Mouse (Mus musculus) MEL (cell line): ENCODE results near the gene Foxi3. TPM values are rescaled to one million over a fixed set of nuclear protein-coding genes. Genes with fewer than 3 reads are reported as not detected.

Experiments
- DNase-seq: peaks from one replicate; pipeline ENCODE4 v3.0.0; 2011; ENCODE audit warnings: low read depth, low spot score
- H3K27ac ChIP-seq: 2 replicates; pipeline ENCODE4 v1.5.1; 2012; ENCODE audit warnings: low read depth, mild to moderate bottlenecking, control low read depth, low read length, moderate library complexity; ENCODE audit not compliant: control insufficient read depth
- H3K27me3 ChIP-seq, 2 experiments: fragments of 150-350 bp in 1 of 2; sonication (generic) in 1 of 2; 2 replicates each; pipeline ENCODE4 v1.6.1; 2012; ENCODE audit warnings: low read length in 2 of 2, mild to moderate bottlenecking in 2 of 2, improper control_type of control experiment in 1 of 2, moderate library complexity in 1 of 2; ENCODE audit not compliant: insufficient read depth in 2 of 2, control insufficient read depth in 1 of 2
- H3K36me3 ChIP-seq, 2 experiments: 2 replicates each; pipeline ENCODE4 v1.6.1; 2012 to 2014; ENCODE audit warnings: low read length in 2 of 2, improper control_type of control experiment in 1 of 2, inconsistent platforms in 1 of 2, mild to moderate bottlenecking in 1 of 2; ENCODE audit not compliant: insufficient read depth in 2 of 2, control insufficient read depth in 1 of 2
- H3K4me1 ChIP-seq, 2 experiments: fragments of 150-350 bp in 1 of 2; sonication (generic) in 1 of 2; 2 replicates each; pipeline ENCODE4 v1.6.1; 2012; ENCODE audit warnings: low read length in 2 of 2, improper control_type of control experiment in 1 of 2, mild to moderate bottlenecking in 1 of 2; ENCODE audit not compliant: insufficient read depth in 2 of 2, control insufficient read depth in 1 of 2
- H3K4me3 ChIP-seq, 2 experiments: fragments of 150-350 bp in 1 of 2; sonication (generic) in 1 of 2; 2 replicates each; pipeline ENCODE4 v1.5.1; 2012; ENCODE audit warnings: low read depth in 2 of 2, low read length in 2 of 2, mild to moderate bottlenecking in 2 of 2, moderate library complexity in 2 of 2, control low read depth in 1 of 2, improper control_type of control experiment in 1 of 2; ENCODE audit not compliant: control insufficient read depth in 1 of 2, insufficient read depth in 1 of 2
- H3K79me2 ChIP-seq: 2 replicates; pipeline ENCODE4 v1.6.1; 2012; ENCODE audit warnings: mild to moderate bottlenecking, low read length, moderate library complexity; ENCODE audit not compliant: control insufficient read depth, poor library complexity, insufficient read depth
- H3K9ac ChIP-seq: 2 replicates; pipeline ENCODE4 v1.6.1; 2012; ENCODE audit warnings: low read depth, mild to moderate bottlenecking, control low read depth, low read length, moderate library complexity; ENCODE audit not compliant: control insufficient read depth, poor library complexity, severe bottlenecking
- H3K9me3 ChIP-seq: fragments of 150-350 bp; sonication (generic); replicated peaks from 2 replicates; pipeline ENCODE4 v1.6.1; 2012; ENCODE audit warnings: mild to moderate bottlenecking, low read length, improper control_type of control experiment, moderate library complexity; ENCODE audit not compliant: insufficient read depth
- ELF1 ChIP-seq: IDR thresholded peaks from 2 replicates; pipeline ENCODE4 v1.6.1; 2014; ENCODE audit warnings: low read depth, mild to moderate bottlenecking, inconsistent platforms, low read length, improper control_type of control experiment, moderate library complexity
- EP300 ChIP-seq, 2 experiments: IDR thresholded peaks; 2 replicates each; pipeline ENCODE4 v1.6.1; 2011; ENCODE audit warnings: improper control_type of control experiment in 2 of 2, low read length in 2 of 2, low read depth in 1 of 2, mild to moderate bottlenecking in 1 of 2
- GABPA ChIP-seq: IDR thresholded peaks from 2 replicates; pipeline ENCODE4 v1.6.1; 2012; ENCODE audit warnings: low read depth, mild to moderate bottlenecking, inconsistent platforms, low read length, improper control_type of control experiment, moderate library complexity
- HCFC1 ChIP-seq: IDR thresholded peaks from 2 replicates; pipeline ENCODE4 v1.6.1; 2012; ENCODE audit warnings: low read depth, mild to moderate bottlenecking, inconsistent platforms, low read length, improper control_type of control experiment, moderate library complexity
- JUND ChIP-seq: IDR thresholded peaks from 2 replicates; pipeline ENCODE4 v1.6.1; 2011; ENCODE audit warnings: low read depth, mild to moderate bottlenecking, improper control_type of control experiment, low read length
- KAT2A ChIP-seq: conservative IDR thresholded peaks from 2 replicates; pipeline ENCODE4 v1.6.1; 2012; ENCODE audit warnings: low read depth, low read length, improper control_type of control experiment, inconsistent platforms
- MAFK ChIP-seq: IDR thresholded peaks from 2 replicates; pipeline ENCODE4 v1.6.1; 2011; ENCODE audit warnings: low read depth, mild to moderate bottlenecking, low read length, improper control_type of control experiment, borderline replicate concordance
- MAZ ChIP-seq: IDR thresholded peaks from 2 replicates; pipeline ENCODE4 v1.6.1; 2012; ENCODE audit warnings: low read depth, mild to moderate bottlenecking, inconsistent platforms, low read length, improper control_type of control experiment
- MEF2A ChIP-seq: IDR thresholded peaks from 2 replicates; pipeline ENCODE4 v1.6.1; 2014; ENCODE audit warnings: low read depth, mild to moderate bottlenecking, inconsistent platforms, low read length, improper control_type of control experiment; ENCODE audit not compliant: poor library complexity, insufficient replicate concordance, severe bottlenecking; ENCODE audit errors: extremely low read depth
- MXI1 ChIP-seq: IDR thresholded peaks from 2 replicates; pipeline ENCODE4 v1.6.1; 2011; ENCODE audit warnings: mild to moderate bottlenecking, low read depth, low read length, improper control_type of control experiment
- MYB ChIP-seq: IDR thresholded peaks from 2 replicates; pipeline ENCODE4 v1.6.1; 2011; ENCODE audit warnings: mild to moderate bottlenecking, low read depth, low read length, improper control_type of control experiment
- POLR2AphosphoS5 ChIP-seq: IDR thresholded peaks from 2 replicates; pipeline ENCODE4 v1.6.1; 2012; ENCODE audit warnings: low read depth, borderline replicate concordance, mild to moderate bottlenecking, inconsistent platforms, low read length, moderate library complexity, mixed read lengths
- RAD21 ChIP-seq: IDR thresholded peaks from 2 replicates; pipeline ENCODE4 v1.6.1; 2011; ENCODE audit warnings: mild to moderate bottlenecking, low read depth, low read length, improper control_type of control experiment
- SMC3 ChIP-seq: IDR thresholded peaks from 2 replicates; pipeline ENCODE4 v1.6.1; 2011; ENCODE audit warnings: low read depth, low read length, improper control_type of control experiment
- TAL1 ChIP-seq: IDR thresholded peaks from 2 replicates; pipeline ENCODE4 v1.6.1; 2012; ENCODE audit warnings: mild to moderate bottlenecking, inconsistent platforms, low read length, moderate library complexity, mixed read lengths
- TBP ChIP-seq: IDR thresholded peaks from 2 replicates; pipeline ENCODE4 v1.8.0; 2011; ENCODE audit warnings: low read depth, low read length, improper control_type of control experiment
- USF2 ChIP-seq, 2 experiments: IDR thresholded peaks; 2 replicates each; pipeline ENCODE4 v1.6.1; 2011 to 2012; ENCODE audit warnings: improper control_type of control experiment in 2 of 2, low read length in 2 of 2, borderline replicate concordance in 1 of 2, inconsistent platforms in 1 of 2, low read depth in 1 of 2, mild to moderate bottlenecking in 1 of 2; ENCODE audit not compliant: insufficient read depth in 1 of 2
- ZKSCAN1 ChIP-seq: IDR thresholded peaks from 2 replicates; pipeline ENCODE4 v1.6.1; 2012; ENCODE audit warnings: low read depth, mild to moderate bottlenecking, inconsistent platforms, low read length, improper control_type of control experiment, moderate library complexity
- ZMIZ1 ChIP-seq: IDR thresholded peaks from 2 replicates; pipeline ENCODE4 v1.6.1; 2012; ENCODE audit warnings: low read depth, mild to moderate bottlenecking, inconsistent platforms, low read length, improper control_type of control experiment, moderate library complexity
- polyA plus RNA-seq, 2 experiments: library from polyadenylated mRNA; stranded (reverse) in 1 of 2; unstranded in 1 of 2; fragments of >175 nt in 1 of 2; fragments of >200 nt in 1 of 2; gene quantifications; 2 replicates each; pipeline versions ENCODE4 v1.2.1 to v1.2.4; 2012; ENCODE audit warnings: low replicate concordance in 2 of 2, low read depth in 1 of 2; ENCODE audit not compliant: insufficient read length in 2 of 2, insufficient read depth in 1 of 2, missing spikeins in 1 of 2
- total RNA-seq: library from RNA; depleted of rRNA; stranded (reverse); fragments of 300-350 nt; gene quantifications from 2 replicates; pipeline ENCODE4 v1.2.3, GENCODE M21; 2012

Gene Foxi3
- total and polyA plus RNA-seq, 3 experiments, result not detected

- Histone ChIP-seq H3K4me3 (no peak overlapping the region), H3K27ac (no peak overlapping the region), H3K9me3 (no peaks in the 10 kb centered on the region), H3K79me2 (no peaks in the 10 kb centered on the region), H3K36me3 (no peaks in the 10 kb centered on the region; a peak in 1 of 4 replicates), H3K4me1 (no peaks in the 10 kb centered on the region), H3K9ac (no peak overlapping the region), H3K27me3 (peaks cover 0 to 2% of the 10 kb centered on the region in 2 experiments; a peak in 2 of 4 replicates)
- no peak for DNase-seq
- TF ChIP-seq ELF1, result no peak
- TF ChIP-seq MAFK, result no peak
- no peak for TF ChIP-seq TBP
- no peak for TF ChIP-seq TAL1
- TF ChIP-seq USF2 (IDR thresholded peaks at IDR 0.05; ENCODE audit: borderline replicate concordance in 1 of 2, insufficient read depth in 1 of 2, low read depth in 1 of 2, low read length in 2 of 2), result no peak
- TF ChIP-seq JUND, result no peak
- TF ChIP-seq GABPA, result no peak
- no peak for TF ChIP-seq HCFC1
- no peak for TF ChIP-seq MXI1
- no peak for TF ChIP-seq RAD21
- no peak for TF ChIP-seq MYB
- TF ChIP-seq ZMIZ1, result no peak
- no peak for TF ChIP-seq MEF2A
- TF ChIP-seq KAT2A, result no peak
- TF ChIP-seq EP300 (IDR thresholded peaks at IDR 0.05; ENCODE audit: low read depth in 1 of 2, low read length in 2 of 2), result no peak
- TF ChIP-seq ZKSCAN1, result no peak
These were observed 46.0 kb upstream of the Foxi3 start for GRCm38 (mm10) chr6:70910285-70910684.

DNA sequence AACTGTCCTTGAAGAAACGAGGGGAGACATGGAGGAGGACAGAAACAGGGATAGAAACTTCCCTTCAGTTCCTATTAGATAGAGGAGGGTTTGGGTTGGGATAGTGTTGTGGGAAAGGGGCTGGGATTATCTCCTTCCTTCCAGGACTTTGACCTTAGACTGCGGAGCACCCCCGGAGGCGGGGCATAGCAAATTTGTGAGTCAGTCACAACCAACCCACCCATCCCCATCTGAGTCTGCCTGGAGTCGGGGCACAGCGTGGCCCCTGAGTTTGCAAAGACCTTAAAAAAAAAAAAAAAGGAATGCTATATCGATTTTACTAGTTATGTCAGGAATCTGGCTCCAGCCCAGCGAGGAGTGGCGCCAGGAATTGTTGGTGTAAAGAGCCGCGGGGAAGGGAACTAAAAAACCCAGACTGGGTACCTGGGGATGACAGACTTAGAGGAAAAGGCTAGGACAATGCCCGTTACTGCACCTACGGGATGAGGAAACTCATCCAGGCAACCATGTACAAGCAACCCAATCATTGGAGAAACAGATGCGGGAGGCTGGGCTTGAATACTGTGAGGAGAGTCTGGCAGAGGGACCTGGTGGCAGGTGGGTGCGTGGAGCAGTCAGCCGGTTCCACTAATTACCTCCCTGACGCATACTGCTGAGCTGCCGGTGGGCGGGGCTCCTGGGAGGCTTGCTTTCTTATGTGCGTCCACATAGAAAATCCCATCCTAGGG is 44.5 kb upstream of the Foxi3 start:
- Histone ChIP-seq H3K27ac (no peak overlapping the region), H3K9me3 (no peaks in the 10 kb centered on the region), H3K36me3 (no peaks in the 10 kb centered on the region), H3K79me2 (no peaks in the 10 kb centered on the region), H3K9ac (no peak overlapping the region), H3K4me3 (no peak overlapping the region), H3K27me3 (peaks cover 0 to 2% of the 10 kb centered on the region in 2 experiments; a peak in 2 of 4 replicates), H3K4me1 (no peaks in the 10 kb centered on the region)
- no peak for DNase-seq
- TF ChIP-seq SMC3 (no peak), ZKSCAN1 (no peak), MAZ (no peak), ZMIZ1 (no peak), ELF1 (no peak), POLR2AphosphoS5 (no peak)
